Mouse (Mus musculus) lung, postnatal 25 days (tissue): ENCODE measurements at regions not wholly inside any gene's neighbourhood (a gene's known extent, or its start where the extent isn't known, plus 50 kb on each side); places are given as distances from the start of the nearest gene placed in this dataset.
"Not testable (repeated sequence)": the region's sequence is repeated elsewhere in the genome, so short reads cannot be mapped to it uniquely, and the experiment has no call there.

Experiments
- DNase-seq: peaks from one replicate; pipeline ENCODE4 v3.0.0; 2022; ENCODE audit warnings: low spot score

- no peak for DNase-seq
Observed at GRCm38 (mm10) chr7:87096500-87096899, 100.6 kb downstream of the Vmn2r79 start.

GRCm38 (mm10) chr7:87099611-87100010 lies 103.7 kb downstream of the Vmn2r79 start:
- DNase-seq = not testable (repeated sequence)

DNA sequence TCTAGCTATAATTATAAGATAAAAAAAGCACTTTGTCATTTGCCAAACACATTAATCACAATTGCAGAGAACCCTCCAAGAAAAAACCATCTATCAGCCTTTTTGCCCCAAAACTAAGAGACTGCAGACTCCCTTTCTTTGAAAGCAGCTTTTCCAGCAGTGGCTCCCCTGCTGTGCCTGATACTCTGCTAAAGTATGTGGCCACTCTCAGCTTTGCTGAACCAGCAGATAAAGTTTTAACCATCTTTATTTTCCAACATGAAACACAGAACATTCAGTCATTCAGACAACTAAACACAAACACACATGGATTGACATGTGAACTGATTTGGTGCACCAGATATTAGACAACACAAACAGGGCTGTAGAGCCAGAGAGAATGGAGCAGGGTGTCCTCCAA lies 104.5 kb downstream of the Vmn2r79 start:
- not testable (repeated sequence) for DNase-seq

DNA sequence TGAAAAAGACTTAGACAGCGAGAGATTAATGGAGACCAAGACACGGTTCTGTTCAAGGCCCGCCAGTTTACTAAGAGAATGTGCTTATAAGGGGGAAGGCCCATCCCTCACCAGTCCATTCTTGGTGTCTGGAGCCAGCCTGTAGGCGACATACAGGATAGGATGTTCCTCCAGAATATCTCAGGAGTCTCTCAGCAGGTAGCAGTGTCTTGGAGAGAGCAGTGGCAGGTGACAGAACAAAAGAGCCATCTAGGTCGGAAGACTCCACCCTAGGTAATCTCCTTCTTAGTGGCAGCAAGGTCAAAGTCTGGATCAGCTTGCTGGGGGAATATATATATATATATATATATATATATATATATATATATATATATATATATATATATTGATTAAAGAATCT lies 105.4 kb downstream of the Vmn2r79 start:
- DNase-seq = not testable (repeated sequence)

DNA sequence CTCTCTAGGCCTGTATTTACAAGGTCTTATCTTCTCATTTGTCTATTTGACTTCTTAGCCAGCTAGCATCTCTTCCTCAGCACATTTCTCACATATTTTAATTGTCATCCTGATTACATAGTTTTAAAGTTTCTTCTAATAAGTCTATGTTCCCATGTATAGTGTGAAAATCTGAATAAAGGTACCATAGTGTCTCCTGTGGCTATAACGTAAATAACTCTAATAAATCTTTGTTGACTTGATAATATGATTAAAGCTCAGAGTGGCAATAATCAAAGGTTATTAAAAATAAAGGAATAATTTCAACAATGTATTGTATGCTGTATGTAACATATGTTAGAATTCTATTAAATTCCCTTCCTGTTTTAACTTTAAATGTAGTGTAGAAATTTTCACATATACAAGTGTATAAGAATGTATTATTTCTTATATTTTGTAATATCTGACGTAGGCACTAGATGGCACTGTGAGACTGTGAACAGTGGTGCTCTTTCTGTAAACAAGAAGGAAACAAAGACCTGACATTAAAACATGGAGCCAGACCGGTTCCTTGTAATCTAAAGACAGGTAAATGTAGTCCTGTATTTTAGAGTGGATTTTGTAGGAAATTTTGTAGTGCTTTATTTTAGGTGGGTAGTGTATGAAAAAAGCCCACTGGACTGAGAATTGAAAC lies 114.5 kb downstream of the Vmn2r79 start:
- DNase-seq = peak; percentile 15

GRCm38 (mm10) chr7:87110985-87111372 lies 115.1 kb downstream of the Vmn2r79 start:
- no peak for DNase-seq

DNA sequence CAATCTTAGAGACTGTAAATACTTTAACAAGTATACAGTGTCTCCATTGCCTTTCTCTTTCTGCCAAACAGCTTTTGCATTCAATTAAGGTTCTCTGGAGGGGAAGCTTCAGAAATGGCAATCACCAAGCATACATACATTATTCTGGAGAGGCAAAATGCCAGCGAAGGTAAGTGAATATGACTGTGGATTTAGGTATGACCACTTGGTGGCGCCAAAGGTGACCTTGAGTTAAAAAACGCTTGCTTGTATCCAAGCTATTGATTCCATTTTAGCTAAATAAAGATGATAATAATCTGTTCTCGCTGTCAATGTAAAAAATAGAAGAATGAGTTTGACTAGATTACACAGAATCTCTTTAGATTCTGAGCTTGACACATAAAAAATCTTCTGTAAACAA lies 117.7 kb downstream of the Vmn2r79 start:
- peak; percentile 8 for DNase-seq

DNA sequence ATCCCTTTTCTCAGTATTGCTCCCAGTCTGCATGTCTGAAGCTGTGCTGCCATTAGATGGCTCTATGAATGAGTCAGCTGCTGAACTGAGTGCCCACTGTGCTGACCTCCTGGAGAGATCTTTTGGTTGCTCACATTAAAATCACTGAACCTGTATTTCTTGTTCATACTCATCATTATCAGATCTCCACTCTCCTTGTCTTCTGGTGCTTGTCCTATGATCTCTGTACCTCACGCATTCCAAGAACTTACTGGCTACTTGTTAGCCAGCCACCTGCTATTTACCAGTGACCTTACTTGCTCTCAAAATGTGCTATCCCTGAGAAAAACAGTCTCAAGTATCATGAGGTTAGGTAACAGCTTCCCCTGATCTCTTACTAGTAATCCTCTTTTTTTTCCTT lies 123.4 kb upstream of the Nox4 start:
- no peak for DNase-seq

DNA sequence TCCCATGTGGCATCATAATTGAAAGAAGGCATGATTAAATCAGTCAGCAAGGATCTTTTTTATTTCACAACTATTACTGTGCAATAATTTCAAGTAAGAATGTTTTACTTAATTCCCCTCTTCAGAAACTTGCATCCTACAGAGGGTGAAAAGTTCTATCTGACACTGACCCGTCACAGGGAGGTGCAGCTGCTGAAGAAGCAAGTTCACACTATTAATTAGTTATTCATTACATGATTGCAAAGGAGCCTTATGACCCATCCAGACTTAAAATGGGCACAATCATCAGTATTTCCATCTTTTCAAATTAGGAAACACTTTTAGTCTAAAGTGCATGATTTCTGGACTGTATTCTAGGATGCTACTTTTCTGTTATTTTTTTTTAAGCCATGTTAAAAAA lies 100.0 kb upstream of the Nox4 start:
- no peak for DNase-seq

- peak; percentile 13 for DNase-seq
Observed at GRCm38 (mm10) chr7:87147703-87148102, 98.2 kb upstream of the Nox4 start.

- DNase-seq = no peak
Observed at GRCm38 (mm10) chr7:87148681-87149080, 97.2 kb upstream of the Nox4 start.

DNA sequence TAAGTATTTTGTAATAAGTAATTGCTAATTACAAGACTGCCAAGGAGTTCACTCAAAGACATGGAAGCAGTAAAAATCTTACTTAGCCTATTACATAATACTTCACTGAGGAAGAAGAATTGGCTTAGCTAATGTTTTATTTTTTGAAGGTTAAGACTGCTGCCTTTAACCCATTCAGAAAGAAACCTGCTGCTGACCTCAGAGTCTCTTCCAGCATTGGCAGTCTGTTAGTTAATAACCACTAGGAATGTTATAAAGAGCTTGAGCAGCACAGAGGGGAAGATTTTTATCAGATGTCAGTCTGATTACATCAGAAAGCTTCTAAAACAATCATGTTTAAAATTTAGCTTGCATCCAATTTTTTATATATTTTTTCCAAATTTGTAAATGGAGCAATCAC lies 94.9 kb upstream of the Nox4 start:
- DNase-seq = no peak

DNA sequence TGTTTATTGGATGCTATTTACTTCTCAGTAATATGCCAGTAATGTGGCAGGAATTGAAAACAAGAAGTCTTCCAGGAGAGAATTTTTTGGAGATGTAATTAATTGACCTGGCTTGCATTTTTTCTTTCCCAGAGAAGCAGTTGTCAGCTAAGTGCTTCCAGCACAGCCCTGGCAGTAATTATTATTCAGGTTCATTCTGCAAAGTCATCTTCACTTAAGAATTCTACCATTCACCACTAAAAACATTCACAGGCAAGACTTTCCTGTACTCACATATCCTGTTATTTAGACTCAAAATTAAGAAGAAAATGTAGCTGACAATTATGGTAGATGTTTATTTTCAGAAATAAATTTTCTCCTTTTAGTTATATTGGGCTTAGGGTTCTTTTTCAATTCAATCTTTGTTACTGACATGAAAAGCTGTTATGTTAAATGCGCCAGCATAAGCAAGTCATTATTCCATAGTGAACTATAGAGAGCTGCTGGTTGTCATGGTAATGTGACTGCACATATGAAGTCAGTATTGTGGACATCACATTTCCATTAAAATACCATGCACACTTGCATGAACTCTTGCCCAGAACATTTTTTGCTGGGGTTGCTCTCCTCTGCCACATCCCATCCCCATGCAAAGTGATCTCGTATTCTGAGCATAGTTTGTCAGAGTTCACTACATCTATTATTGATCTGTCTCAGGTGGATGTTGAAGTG lies 59.3 kb upstream of the Nox4 start:
- no peak for DNase-seq

GRCm38 (mm10) chr7:87195647-87196046 lies 50.2 kb upstream of the Nox4 start:
- no peak for DNase-seq
